ENCODE assay signal across 9 mouse cellular contexts in genomic region chr5:148787270-148787669, GRCm38 (mm10).
DNase-seq lines count a peak whose midpoint lies in the region; ATAC-seq lines count a peak whose summit lies in the region.
"Had no signal": no experiment of that assay in that cellular context is flagged by ENCODE, and none has a peak within 500 bp of the region (broad histone marks: within the 10 kb centered on the region; RNA-seq: fewer than 3 reads in every experiment).

No protein-coding gene starts in this region.

- H3K9me3 ChIP-seq in forebrain, embryonic 16.5 days (ENCODE audit: control insufficient read depth, low read length): no peaks in the 10 kb centered on the region
- H3K9me3 ChIP-seq in limb, embryonic 15.5 days: no peaks in the 10 kb centered on the region
- H3K9me3 ChIP-seq in midbrain, embryonic 16.5 days (replicated peaks; ENCODE audit: control insufficient read depth, low read length, poor library complexity, severe bottlenecking): no peaks in the 10 kb centered on the region

- H3K27ac ChIP-seq in forebrain, embryonic 16.5 days (ENCODE audit: low read length): no peak overlapping the region
- H3K27ac ChIP-seq in limb, embryonic 15.5 days: peak overlapping the region; percentile 38; the same call in 1 of the 2 replicates
- no peak overlapping the region for H3K27ac ChIP-seq in midbrain, embryonic 16.5 days (ENCODE audit: low read length)

- peak; percentile 35 for DNase-seq in gastrocnemius, postnatal 25 days
- no peak for DNase-seq in gastrocnemius, postnatal 10 days
- no peak for DNase-seq in frontal cortex, postnatal 25 days (ENCODE audit: low spot score in 2 of 2)
- DNase-seq in layer of hippocampus, postnatal 25 days (ENCODE audit: extremely low spot score in 1 of 2, low spot score in 1 of 2): no peak
- no peak for DNase-seq in frontal cortex, postnatal 36 days (ENCODE audit: low spot score in 2 of 2)
- DNase-seq: cerebellum, postnatal 14 days had no signal

- no peak overlapping the region for H3K4me3 ChIP-seq in forebrain, embryonic 16.5 days (replicated peaks; ENCODE audit: low read length)
- no peak overlapping the region for H3K4me3 ChIP-seq in limb, embryonic 15.5 days
- H3K4me3 ChIP-seq in midbrain, embryonic 16.5 days (ENCODE audit: low read depth, low read length): no peak overlapping the region

- H3K4me1 ChIP-seq in forebrain, embryonic 16.5 days (replicated peaks; ENCODE audit: control insufficient read depth, insufficient read depth, low read length): peaks cover 14% of the 10 kb centered on the region
- H3K4me1 ChIP-seq in limb, embryonic 15.5 days: peaks cover 24% of the 10 kb centered on the region
- peaks cover 6% of the 10 kb centered on the region for H3K4me1 ChIP-seq in midbrain, embryonic 16.5 days (ENCODE audit: control insufficient read depth, insufficient read depth, low read length)

- no peak overlapping the region for H3K9ac ChIP-seq in forebrain, embryonic 16.5 days (replicated peaks; ENCODE audit: low read depth, low read length)
- no peak overlapping the region for H3K9ac ChIP-seq in limb, embryonic 15.5 days
- no peak overlapping the region for H3K9ac ChIP-seq in midbrain, embryonic 16.5 days (ENCODE audit: low read depth, low read length)

- 20% methylated on average over 8 of the region's 8 CpGs for WGBS in forebrain, embryonic 16.5 days
- WGBS in limb, embryonic 15.5 days: 23% methylated on average over 8 of the region's 8 CpGs
- WGBS in midbrain, embryonic 16.5 days: 22% methylated on average over 8 of the region's 8 CpGs

- H3K36me3 ChIP-seq in forebrain, embryonic 16.5 days (ENCODE audit: control insufficient read depth, insufficient read depth): no peaks in the 10 kb centered on the region
- no peaks in the 10 kb centered on the region for H3K36me3 ChIP-seq in limb, embryonic 15.5 days
- no peaks in the 10 kb centered on the region for H3K36me3 ChIP-seq in midbrain, embryonic 16.5 days (ENCODE audit: control insufficient read depth, insufficient read depth, low read length)

- peak; percentile 73 for ATAC-seq in forebrain, embryonic 16.5 days
- 0 out of 2 replicates have a peak, but pooled peaks have one; percentile 49 for ATAC-seq in limb, embryonic 15.5 days (ENCODE audit: insufficient number of reproducible peaks, low FRiP score, low TSS enrichment, low read depth)
- ATAC-seq in midbrain, embryonic 16.5 days: peak; percentile 73

- no peaks in the 10 kb centered on the region for H3K27me3 ChIP-seq in forebrain, embryonic 16.5 days (replicated peaks; ENCODE audit: control insufficient read depth, insufficient read depth, low read length)
- no peaks in the 10 kb centered on the region; the same call in 1 of the 2 replicates for H3K27me3 ChIP-seq in limb, embryonic 15.5 days
- H3K27me3 ChIP-seq in midbrain, embryonic 16.5 days (ENCODE audit: control insufficient read depth, insufficient read depth, low read depth, low read length): no peaks in the 10 kb centered on the region

- H3K4me2 ChIP-seq in forebrain, embryonic 16.5 days (ENCODE audit: low read length): no peak overlapping the region
- H3K4me2 ChIP-seq in limb, embryonic 15.5 days: no peak overlapping the region
- no peak overlapping the region for H3K4me2 ChIP-seq in midbrain, embryonic 16.5 days (ENCODE audit: low read length)
